Mouse (Mus musculus) forebrain, embryonic 11.5 days (tissue): ENCODE results near the gene Gmppa. TPM values are rescaled to one million over a fixed set of nuclear protein-coding genes. Genes with fewer than 3 reads are reported as not detected.

Source experiments
- ATAC-seq: fragments of 200-750 bp; cut with Nextera tagmentation; replicated peaks from 2 replicates; pipeline ENCODE4 v1.8.0; 2017; ENCODE audit warnings: moderate TSS enrichment; ENCODE audit not compliant: low FRiP score
- DNase-seq: peaks from one replicate; pipeline ENCODE4 v3.0.0-alpha.2; 2017; ENCODE audit warnings: low spot score
- H3K27ac ChIP-seq: fragments of 300-500 bp; sonication (generic); 2 replicates; pipeline ENCODE4 v1.5.1; 2014; ENCODE audit warnings: low read depth, low read length
- H3K27me3 ChIP-seq: fragments of 300-500 bp; sonication (generic); 2 replicates; pipeline ENCODE4 v1.6.1; 2014; ENCODE audit warnings: mild to moderate bottlenecking, low read length, mixed read lengths; ENCODE audit not compliant: control insufficient read depth, insufficient read depth
- H3K36me3 ChIP-seq: fragments of 300-500 bp; sonication (generic); 2 replicates; pipeline ENCODE4 v1.6.1; 2014; ENCODE audit warnings: mild to moderate bottlenecking, low read length, moderate library complexity, mixed read lengths; ENCODE audit not compliant: control insufficient read depth, insufficient read depth
- H3K4me1 ChIP-seq: fragments of 300-500 bp; sonication (generic); replicated peaks from 2 replicates; pipeline ENCODE4 v1.6.1; 2014; ENCODE audit warnings: low read length, mixed read lengths; ENCODE audit not compliant: control insufficient read depth, insufficient read depth
- H3K4me2 ChIP-seq: fragments of 300-500 bp; sonication (generic); 2 replicates; pipeline ENCODE4 v1.6.1; 2014; ENCODE audit warnings: low read depth, mild to moderate bottlenecking, low read length, moderate library complexity, mixed read lengths; ENCODE audit not compliant: severe bottlenecking
- H3K4me3 ChIP-seq: fragments of 300-500 bp; sonication (generic); 2 replicates; pipeline ENCODE4 v1.5.1; 2014; ENCODE audit warnings: low read depth, low read length
- H3K9ac ChIP-seq: fragments of 300-500 bp; sonication (generic); 2 replicates; pipeline ENCODE4 v1.6.1; 2014; ENCODE audit warnings: low read length
- H3K9me3 ChIP-seq: fragments of 300-500 bp; sonication (generic); 2 replicates; pipeline ENCODE4 v1.6.1; 2016; ENCODE audit warnings: low read length, mixed read lengths; ENCODE audit not compliant: control insufficient read depth
- WGBS: fragments of 180-500 bp; shearing (Covaris S2); extraction: QIAGEN DNeasy Blood & Tissue Kit; methylation state at CpG from one replicate; pipeline ENCODE4 v1.1.7; 2014; 5-methylcytosine and 5-hydroxymethylcytosine counted together
- polyA plus RNA-seq: library from polyadenylated mRNA; unstranded; fragments of >200 nt; fragmentation: Nextera tagmentation; extraction: Ambion mirVana; gene quantifications from 2 replicates; pipeline ENCODE4 v1.2.1, GENCODE M21; 2014

The Gmppa gene
- polyA plus RNA-seq, 1 experiment from 2014 or later: 46.3 TPM

- ATAC-seq: no peak
- H3K27me3 ChIP-seq: peaks cover 21% of the 10 kb centered on the region
These were observed 44.3 kb downstream of the Gmppa start for GRCm38 (mm10) chr1:75480036-75480435.

DNA sequence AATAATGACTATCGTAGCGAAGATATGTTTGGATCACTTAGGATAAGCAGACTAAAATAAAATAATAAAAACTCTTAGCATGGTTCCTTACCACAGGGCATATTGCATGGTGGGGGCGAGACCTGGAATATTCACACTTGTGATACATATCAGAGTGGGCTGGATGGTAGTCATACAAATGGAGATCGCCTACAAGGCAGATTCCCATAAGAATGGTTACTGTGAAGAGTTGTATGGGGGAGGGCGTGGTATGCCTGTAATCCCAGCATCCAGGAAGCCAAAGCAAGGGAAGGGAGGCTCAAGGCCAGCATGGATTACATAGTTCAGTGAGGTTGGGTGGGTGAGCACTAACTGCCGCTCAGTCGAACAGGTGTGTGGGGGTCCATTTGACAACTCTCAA is 45.0 kb downstream of the Gmppa start:
- Histone ChIP-seq H3K4me3 (no peak overlapping the region), H3K27me3 (peaks cover 28% of the 10 kb centered on the region), H3K9ac (no peak overlapping the region), H3K9me3 (no peaks in the 10 kb centered on the region), H3K4me1 (peaks cover 15% of the 10 kb centered on the region; the same call in 1 of the 2 replicates), H3K4me2 (no peak overlapping the region), H3K36me3 (no peaks in the 10 kb centered on the region; the same call in 1 of the 2 replicates), H3K27ac (no peak overlapping the region)
- WGBS: 88% methylated on average over 7 of the region's 7 CpGs
- no peak for DNase-seq
- ATAC-seq: no peak

More at GRCm38 (mm10) chr1:75480036-75480435, 44.3 kb downstream of the Gmppa start:
- WGBS: 16% methylated on average over 13 of the region's 13 CpGs
- Histone ChIP-seq H3K9ac (peak overlapping the region; percentile 72), H3K4me3 (peak overlapping the region; percentile 82), H3K9me3 (no peaks in the 10 kb centered on the region), H3K27ac (no peak overlapping the region), H3K36me3 (no peaks in the 10 kb centered on the region; the same call in 1 of the 2 replicates), H3K4me2 (peak overlapping the region; percentile 83), H3K4me1 (peaks cover 15% of the 10 kb centered on the region; the same call in 1 of the 2 replicates)
- DNase-seq: no peak

GRCm38 (mm10) chr1:75486561-75486960 is 50.8 kb downstream of the Gmppa start:
- H3K9me3 ChIP-seq: no peaks in the 10 kb centered on the region
- ATAC-seq: no peak
- peak overlapping the region; percentile 79 for H3K4me2 ChIP-seq
- peaks cover 47% of the 10 kb centered on the region for H3K27me3 ChIP-seq
- no peak overlapping the region for H3K9ac ChIP-seq
- H3K4me3 ChIP-seq: peak overlapping the region; percentile 50
- no peaks in the 10 kb centered on the region for H3K36me3 ChIP-seq
- no peak overlapping the region for H3K27ac ChIP-seq
- DNase-seq: no peak
- WGBS: 6% methylated on average over 24 of the region's 24 CpGs
- peaks cover 13% of the 10 kb centered on the region; the same call in 1 of the 2 replicates for H3K4me1 ChIP-seq

- peaks cover 47% of the 10 kb centered on the region for H3K27me3 ChIP-seq
- peak overlapping the region; percentile 50 for H3K4me3 ChIP-seq
- peak overlapping the region; percentile 35; the same call in 1 of the 2 replicates for H3K9ac ChIP-seq
- ATAC-seq (0 out of 2 replicates have a peak, but pooled peaks have one; percentile 5), DNase-seq (no peak)
- H3K27ac ChIP-seq: no peak overlapping the region
- 3% methylated on average over 13 of the region's 13 CpGs for WGBS
- peaks cover 13% of the 10 kb centered on the region; the same call in 1 of the 2 replicates for H3K4me1 ChIP-seq
- peak overlapping the region; percentile 79 for H3K4me2 ChIP-seq
- no peaks in the 10 kb centered on the region for H3K36me3 ChIP-seq
- no peaks in the 10 kb centered on the region for H3K9me3 ChIP-seq
These were observed 51.3 kb downstream of the Gmppa start for GRCm38 (mm10) chr1:75487040-75487404.

DNA sequence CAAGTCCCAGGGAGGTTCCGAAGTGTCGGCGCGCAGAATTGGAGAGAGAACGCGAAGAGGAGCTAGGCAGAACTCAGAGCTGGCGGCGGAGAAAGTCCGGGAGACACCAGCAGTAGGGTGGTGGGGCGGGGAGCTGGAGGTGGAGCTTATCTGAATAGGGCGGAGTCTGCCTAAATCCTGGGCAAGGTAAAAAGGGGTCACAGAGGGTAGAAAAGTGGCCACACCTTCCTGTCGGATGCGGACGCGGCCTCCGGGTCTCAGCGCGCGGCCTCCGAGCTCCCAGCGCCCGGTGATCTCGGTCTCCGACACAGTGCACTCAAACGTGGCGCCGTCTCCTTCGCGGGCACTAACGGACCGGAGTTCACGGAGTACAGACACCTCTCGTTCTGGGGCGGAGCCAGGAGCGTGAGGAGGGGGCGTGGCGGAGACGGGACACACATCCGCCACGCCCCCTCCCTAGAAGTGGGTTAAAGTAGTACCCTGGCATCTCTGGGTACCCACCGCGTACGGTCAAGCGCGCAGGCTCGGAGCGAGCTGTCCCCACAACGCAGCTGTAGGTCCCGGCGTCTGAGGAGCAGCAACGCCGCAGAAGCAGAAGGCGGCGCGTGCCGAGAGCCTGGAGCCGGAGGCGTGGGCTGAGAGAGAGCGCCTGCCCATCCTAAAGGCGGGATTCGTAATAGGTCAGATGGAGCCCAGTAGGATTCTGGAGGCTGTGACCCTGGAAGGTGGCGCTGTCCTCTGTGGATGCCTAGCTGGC is 51.9 kb downstream of the Gmppa start:
- Histone ChIP-seq H3K4me1 (peaks cover 13% of the 10 kb centered on the region; the same call in 1 of the 2 replicates), H3K27ac (no peak overlapping the region), H3K4me3 (peak overlapping the region; percentile 50), H3K4me2 (peak overlapping the region; percentile 79), H3K36me3 (no peaks in the 10 kb centered on the region), H3K9me3 (no peaks in the 10 kb centered on the region), H3K9ac (peak overlapping the region; percentile 35; the same call in 1 of the 2 replicates), H3K27me3 (peaks cover 44% of the 10 kb centered on the region)
- ATAC-seq (peak; percentile 75), DNase-seq (peak; percentile 89)
- WGBS: under 1% methylated on average over 62 of the region's 62 CpGs

DNA sequence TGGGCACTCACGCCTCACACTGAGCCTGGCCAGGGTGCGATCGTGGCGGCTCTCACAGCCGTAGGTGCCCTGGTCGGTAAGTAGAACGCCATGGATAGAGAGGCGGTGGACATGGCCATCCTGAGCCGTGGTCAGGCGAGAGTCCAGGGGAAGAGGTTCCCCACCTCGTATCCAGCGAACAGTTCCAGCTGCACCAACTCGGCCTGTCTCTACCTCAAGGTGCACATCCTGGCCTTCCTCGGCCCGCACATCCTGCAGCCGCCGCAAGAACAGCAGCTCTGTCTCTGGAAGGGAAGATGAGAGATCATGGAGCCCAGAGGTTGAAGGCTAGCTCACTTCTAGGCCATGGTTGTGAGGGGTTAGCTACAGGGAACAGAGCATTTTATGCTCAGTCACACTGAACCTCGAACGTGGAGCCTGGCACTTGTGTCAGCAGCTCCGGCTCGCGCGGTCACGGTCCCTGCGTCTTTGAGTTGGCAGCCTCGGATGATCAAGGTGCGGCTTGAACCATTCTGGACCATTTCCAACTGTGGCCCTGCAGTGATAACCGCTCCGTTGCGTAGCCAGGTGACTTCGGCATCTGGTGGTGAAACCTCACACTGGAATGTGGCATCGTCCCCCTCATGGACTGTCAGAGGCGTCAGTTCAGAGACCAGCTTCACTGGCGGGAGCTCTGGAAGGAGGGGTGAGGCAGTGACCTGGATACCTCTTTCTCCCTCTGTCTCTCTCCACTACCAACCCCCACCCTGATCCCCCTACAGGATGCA is 55.2 kb downstream of the Gmppa start:
- Histone ChIP-seq H3K4me1 (peaks cover 13% of the 10 kb centered on the region; the same call in 1 of the 2 replicates), H3K4me3 (no peak overlapping the region), H3K36me3 (no peaks in the 10 kb centered on the region), H3K27me3 (peaks cover 23% of the 10 kb centered on the region), H3K4me2 (no peak overlapping the region), H3K27ac (no peak overlapping the region), H3K9me3 (no peaks in the 10 kb centered on the region), H3K9ac (no peak overlapping the region)
- ATAC-seq (no peak), DNase-seq (no peak)
- WGBS: 78% methylated on average over 34 of the region's 34 CpGs

DNA sequence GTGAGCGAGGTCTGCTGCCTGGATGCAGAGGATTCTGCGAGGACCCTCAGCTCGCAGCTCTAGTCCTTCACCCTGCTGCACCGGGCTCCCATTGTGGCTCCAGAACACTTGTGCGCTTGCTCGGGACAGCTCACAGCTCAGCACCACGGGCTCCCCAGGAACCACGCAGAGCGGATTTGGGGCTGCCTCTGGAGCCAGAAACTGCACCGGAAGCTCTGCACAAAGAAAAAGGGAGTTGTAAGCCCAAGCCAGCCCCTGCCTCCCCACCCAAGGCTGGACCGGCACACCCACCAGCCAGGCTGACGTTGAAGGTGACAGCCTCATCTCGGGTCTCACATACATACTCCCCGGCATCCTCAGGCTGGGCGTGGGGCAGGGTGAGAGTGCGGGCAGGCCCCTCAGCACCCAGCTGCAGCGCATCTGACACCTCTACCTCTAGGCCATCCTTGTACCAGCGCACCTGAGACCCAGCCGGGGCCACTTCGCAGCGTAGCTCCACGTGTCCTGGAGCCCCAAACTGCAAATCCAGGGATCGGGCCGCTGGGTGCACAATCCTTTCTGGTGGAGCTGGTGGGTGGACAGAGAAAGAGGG is 56.9 kb downstream of the Gmppa start:
- Histone ChIP-seq H3K4me2 (no peak overlapping the region), H3K9me3 (no peaks in the 10 kb centered on the region), H3K9ac (no peak overlapping the region), H3K36me3 (no peaks in the 10 kb centered on the region; the same call in 1 of the 2 replicates), H3K27ac (no peak overlapping the region), H3K27me3 (peaks cover 8% of the 10 kb centered on the region), H3K4me3 (no peak overlapping the region), H3K4me1 (0 out of 2 replicates have a peak, but pooled peaks cover 3% of the 10 kb centered on the region)
- WGBS: 29% methylated on average over 24 of the region's 24 CpGs
- ATAC-seq: no peak
- DNase-seq: no peak
